Mouse (Mus musculus) intestine, embryonic 16.5 days (tissue): Measurements from ENCODE around the gene Dgki. TPM values are rescaled to one million over a fixed set of nuclear protein-coding genes. Genes with fewer than 3 reads are reported as not detected.

Experiments used
- ATAC-seq: fragments of 200-750 bp; cut with Nextera tagmentation; 2 replicates; pipeline ENCODE4 v1.8.0; 2017; ENCODE audit warnings: moderate TSS enrichment, moderate library complexity
- H3K27ac ChIP-seq: fragments of 300-500 bp; sonication (generic); 2 replicates; pipeline ENCODE4 v1.5.1; 2014; ENCODE audit warnings: mild to moderate bottlenecking, low read length
- H3K27me3 ChIP-seq: fragments of 300-500 bp; sonication (generic); replicated peaks from 2 replicates; pipeline ENCODE4 v1.6.1; 2014; ENCODE audit warnings: low read length, control low read depth, mixed read lengths; ENCODE audit not compliant: control insufficient read depth, insufficient read depth
- H3K36me3 ChIP-seq: fragments of 300-500 bp; sonication (generic); 2 replicates; pipeline ENCODE4 v1.6.1; 2014; ENCODE audit warnings: low read length, control low read depth; ENCODE audit not compliant: control insufficient read depth, insufficient read depth
- H3K4me1 ChIP-seq: fragments of 300-500 bp; sonication (generic); 2 replicates; pipeline ENCODE4 v1.6.1; 2014; ENCODE audit warnings: low read length, control low read depth, mixed read lengths; ENCODE audit not compliant: control insufficient read depth, insufficient read depth
- H3K4me2 ChIP-seq: fragments of 300-500 bp; sonication (generic); 2 replicates; pipeline ENCODE4 v1.6.1; 2014; ENCODE audit warnings: low read depth, low read length, control low read depth
- H3K4me3 ChIP-seq: fragments of 300-500 bp; sonication (generic); 2 replicates; pipeline ENCODE4 v1.5.1; 2014; ENCODE audit warnings: mild to moderate bottlenecking, low read length
- H3K9ac ChIP-seq: fragments of 300-500 bp; sonication (generic); 2 replicates; pipeline ENCODE4 v1.6.1; 2014; ENCODE audit warnings: low read depth, low read length
- H3K9me3 ChIP-seq: fragments of 300-500 bp; sonication (generic); 2 replicates; pipeline ENCODE4 v1.6.1; 2016; ENCODE audit warnings: low read length, control low read depth; ENCODE audit not compliant: control insufficient read depth
- WGBS: fragments of 180-500 bp; shearing (Covaris S2); extraction: QIAGEN DNeasy Blood & Tissue Kit; methylation state at CpG from one replicate; pipeline ENCODE4 v1.1.7; 2014; 5-methylcytosine and 5-hydroxymethylcytosine counted together
- polyA plus RNA-seq: library from polyadenylated mRNA; unstranded; fragments of >200 nt; fragmentation: Nextera tagmentation; extraction: Ambion mirVana; gene quantifications from 2 replicates; pipeline ENCODE4 v1.2.1, GENCODE M21; 2015

Gene Dgki
- polyA plus RNA-seq, 1 experiment from 2014 or later, result 0.38 TPM

- Histone ChIP-seq H3K4me2 (no peak overlapping the region), H3K4me1 (peaks cover 2% of the 10 kb centered on the region; the same call in 1 of the 2 replicates), H3K4me3 (no peak overlapping the region), H3K27ac (no peak overlapping the region), H3K27me3 (no peaks in the 10 kb centered on the region), H3K9ac (no peak overlapping the region), H3K36me3 (no peaks in the 10 kb centered on the region), H3K9me3 (no peaks in the 10 kb centered on the region)
- WGBS, result 78% methylated on average over 5 of the region's 5 CpGs
- no peak for ATAC-seq
Observed at GRCm38 (mm10) chr6:36969249-36969885, 330.6 kb downstream of the Dgki start.

GRCm38 (mm10) chr6:36960658-36961057 is 339.3 kb downstream of the Dgki start:
- ATAC-seq, result no peak
- Histone ChIP-seq H3K36me3 (no peaks in the 10 kb centered on the region), H3K27ac (no peak overlapping the region), H3K4me2 (no peak overlapping the region), H3K4me1 (no peaks in the 10 kb centered on the region), H3K27me3 (no peaks in the 10 kb centered on the region), H3K9ac (no peak overlapping the region), H3K9me3 (no peaks in the 10 kb centered on the region), H3K4me3 (no peak overlapping the region)
- 83% methylated on average over 4 of the region's 4 CpGs for WGBS

GRCm38 (mm10) chr6:36955293-36955692 is 344.7 kb downstream of the Dgki start:
- H3K9ac ChIP-seq, result no peak overlapping the region
- 81% methylated on average over 4 of the region's 4 CpGs for WGBS
- H3K4me1 ChIP-seq, result no peaks in the 10 kb centered on the region
- H3K27me3 ChIP-seq, result no peaks in the 10 kb centered on the region
- H3K4me2 ChIP-seq, result no peak overlapping the region
- H3K36me3 ChIP-seq, result no peaks in the 10 kb centered on the region
- no peak overlapping the region for H3K4me3 ChIP-seq
- ATAC-seq, result no peak
- no peaks in the 10 kb centered on the region for H3K9me3 ChIP-seq
- no peak overlapping the region for H3K27ac ChIP-seq

DNA sequence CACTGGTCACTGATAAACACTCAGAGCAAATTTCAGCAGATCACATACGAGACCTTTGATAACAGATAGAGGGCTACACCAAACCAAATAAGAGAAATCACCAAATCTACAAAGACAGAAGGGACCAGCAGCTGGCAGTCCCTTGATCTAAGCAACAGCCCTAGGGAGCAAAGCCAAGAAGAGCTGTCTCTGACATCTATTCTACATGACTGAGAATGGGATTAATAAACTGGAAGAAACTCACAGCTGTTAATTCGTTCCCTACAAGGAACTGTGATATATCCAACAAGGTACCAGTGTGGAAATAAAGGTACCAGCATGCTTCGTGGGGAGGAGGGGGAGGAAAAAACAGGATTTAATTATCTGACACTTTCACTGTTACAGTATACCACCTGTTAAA is 349.3 kb downstream of the Dgki start:
- WGBS, result 52% methylated on average over 3 of the region's 3 CpGs
- Histone ChIP-seq H3K9ac (no peak overlapping the region), H3K27me3 (no peaks in the 10 kb centered on the region), H3K27ac (no peak overlapping the region), H3K4me1 (no peaks in the 10 kb centered on the region), H3K9me3 (no peaks in the 10 kb centered on the region), H3K36me3 (no peaks in the 10 kb centered on the region), H3K4me3 (no peak overlapping the region), H3K4me2 (no peak overlapping the region)
- ATAC-seq, result no peak

GRCm38 (mm10) chr6:36947861-36948260 is 352.1 kb downstream of the Dgki start:
- Histone ChIP-seq H3K9ac (no peak overlapping the region), H3K4me2 (no peak overlapping the region), H3K4me1 (no peaks in the 10 kb centered on the region), H3K36me3 (no peaks in the 10 kb centered on the region), H3K27me3 (no peaks in the 10 kb centered on the region), H3K9me3 (no peaks in the 10 kb centered on the region), H3K4me3 (no peak overlapping the region), H3K27ac (no peak overlapping the region)
- 80% methylated on average over 5 of the region's 5 CpGs for WGBS
- no peak for ATAC-seq

- H3K27me3 ChIP-seq, result no peaks in the 10 kb centered on the region
Observed at GRCm38 (mm10) chr6:36937527-36937926, 362.5 kb downstream of the Dgki start.

DNA sequence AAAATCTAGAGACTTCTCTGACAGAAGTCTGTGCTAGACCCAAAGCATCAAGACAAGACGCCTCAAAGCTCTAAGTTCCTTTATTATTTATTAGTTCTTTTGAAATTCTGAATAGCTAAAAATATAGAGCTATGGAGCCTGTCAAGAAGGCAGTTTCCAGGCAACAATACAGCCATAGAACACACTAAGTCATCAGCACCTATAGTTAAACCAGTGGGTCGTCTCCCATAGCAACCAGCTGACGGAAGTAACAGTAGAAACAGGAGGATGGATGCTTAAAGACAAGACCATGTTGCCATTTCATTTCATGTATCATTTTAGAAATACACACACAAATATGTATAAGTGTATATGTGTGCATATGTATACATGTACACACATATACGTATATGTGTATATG is 363.2 kb downstream of the Dgki start:
- Histone ChIP-seq H3K4me1 (no peaks in the 10 kb centered on the region), H3K27me3 (no peaks in the 10 kb centered on the region), H3K36me3 (no peaks in the 10 kb centered on the region), H3K9me3 (no peaks in the 10 kb centered on the region), H3K9ac (no peak overlapping the region), H3K27ac (no peak overlapping the region), H3K4me2 (no peak overlapping the region), H3K4me3 (no peak overlapping the region)
- ATAC-seq, result no peak
- WGBS, result 90% methylated on average over 4 of the region's 4 CpGs

More at GRCm38 (mm10) chr6:36937527-36937926, 362.5 kb downstream of the Dgki start:
- no peak overlapping the region for H3K4me3 ChIP-seq
- H3K4me1 ChIP-seq, result no peaks in the 10 kb centered on the region
- ATAC-seq, result no peak
- 42% methylated on average over 2 of the region's 2 CpGs for WGBS
- no peak overlapping the region for H3K4me2 ChIP-seq
- no peaks in the 10 kb centered on the region for H3K36me3 ChIP-seq
- H3K27ac ChIP-seq, result no peak overlapping the region
- no peak overlapping the region for H3K9ac ChIP-seq
- no peaks in the 10 kb centered on the region for H3K9me3 ChIP-seq

GRCm38 (mm10) chr6:36931473-36931872 is 368.5 kb downstream of the Dgki start:
- Histone ChIP-seq H3K4me2 (no peak overlapping the region), H3K9ac (no peak overlapping the region), H3K27me3 (no peaks in the 10 kb centered on the region), H3K36me3 (no peaks in the 10 kb centered on the region), H3K27ac (no peak overlapping the region), H3K4me1 (no peaks in the 10 kb centered on the region), H3K9me3 (no peaks in the 10 kb centered on the region), H3K4me3 (no peak overlapping the region)
- no peak for ATAC-seq
- WGBS, result 57% methylated on average over 4 of the region's 4 CpGs

- 87% methylated on average over 2 of the region's 2 CpGs for WGBS
- Histone ChIP-seq H3K4me2 (no peak overlapping the region), H3K9ac (no peak overlapping the region), H3K36me3 (no peaks in the 10 kb centered on the region), H3K27ac (no peak overlapping the region), H3K27me3 (no peaks in the 10 kb centered on the region), H3K4me1 (no peaks in the 10 kb centered on the region), H3K9me3 (no peaks in the 10 kb centered on the region), H3K4me3 (no peak overlapping the region)
- ATAC-seq, result no peak
Observed at GRCm38 (mm10) chr6:36929781-36930180, 370.2 kb downstream of the Dgki start.

DNA sequence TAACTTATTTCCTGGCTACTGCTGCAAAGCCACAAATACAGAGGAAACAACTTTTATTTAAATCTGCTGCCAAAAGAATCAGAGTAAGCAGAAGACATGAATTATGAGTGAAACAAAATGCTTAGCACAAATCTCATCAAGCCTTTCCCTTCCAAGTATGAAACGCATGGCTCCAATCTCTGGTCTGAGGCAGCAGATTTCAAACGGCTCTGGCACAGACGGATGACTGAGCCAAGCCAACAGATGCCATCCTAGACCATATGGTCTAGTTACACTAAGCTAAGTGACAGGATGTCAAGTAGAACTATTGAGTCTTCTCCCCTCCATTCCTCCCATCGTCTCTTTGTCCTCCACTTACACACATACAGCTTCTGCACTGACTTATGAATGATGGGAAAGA is 373.5 kb downstream of the Dgki start:
- WGBS, result 63% methylated on average over 4 of the region's 4 CpGs
- Histone ChIP-seq H3K4me3 (no peak overlapping the region), H3K9me3 (no peaks in the 10 kb centered on the region), H3K4me2 (no peak overlapping the region), H3K27me3 (no peaks in the 10 kb centered on the region), H3K36me3 (no peaks in the 10 kb centered on the region), H3K4me1 (no peaks in the 10 kb centered on the region), H3K27ac (no peak overlapping the region), H3K9ac (no peak overlapping the region)
- no peak for ATAC-seq
